Mouse (Mus musculus): ENCODE measurements around the gene Mbd3.
A peak's percentile ranks its signal among the peaks of the same experiment; 100 is the strongest.
"Not testable (repeated sequence)": the region's sequence is repeated elsewhere in the genome, so short reads cannot be mapped to it uniquely, and the experiment has no call there.

Mbd3 gene

DNA sequence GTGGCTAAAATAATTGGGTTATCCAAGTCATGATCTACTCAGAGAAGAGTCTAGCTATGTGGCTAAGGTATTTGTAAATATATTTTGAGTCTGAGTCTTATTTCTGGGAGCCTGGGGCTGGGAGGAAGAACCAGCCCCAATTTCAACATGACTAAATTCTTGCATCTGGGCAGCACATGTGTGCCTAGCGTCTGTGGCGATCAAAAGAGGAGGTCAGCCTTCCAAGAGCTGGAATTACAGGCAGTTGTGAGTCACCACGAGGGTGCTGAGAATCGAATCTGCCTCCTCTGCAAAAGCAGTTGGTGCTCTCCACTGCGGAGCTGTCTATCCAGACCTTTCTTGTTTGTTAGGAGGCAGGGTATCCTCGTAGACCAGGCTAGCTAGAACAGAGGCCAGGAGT lies 33.6 kb downstream of the Mbd3 start:
- DNase-seq, result no peak

DNA sequence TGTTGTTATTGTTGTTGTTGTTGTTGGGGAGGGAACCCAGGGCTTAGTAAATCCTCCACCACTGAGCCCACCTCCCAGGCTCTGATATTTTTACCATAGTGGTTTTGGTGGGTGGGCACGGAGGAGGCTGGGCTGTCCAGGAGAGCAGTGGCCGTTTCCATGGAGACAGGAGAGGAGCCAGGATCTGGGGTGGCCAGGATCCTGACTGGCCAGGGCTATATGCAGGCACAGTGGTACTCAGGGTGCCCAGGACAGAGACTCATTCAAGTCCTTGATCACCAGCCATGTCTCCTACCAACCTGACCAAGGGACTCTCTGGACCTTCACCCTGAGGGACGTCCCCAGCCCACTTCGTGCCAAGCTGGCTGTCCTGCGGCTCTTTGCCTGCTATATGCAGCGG lies 35.6 kb downstream of the Mbd3 start:
- no peak for DNase-seq

DNA sequence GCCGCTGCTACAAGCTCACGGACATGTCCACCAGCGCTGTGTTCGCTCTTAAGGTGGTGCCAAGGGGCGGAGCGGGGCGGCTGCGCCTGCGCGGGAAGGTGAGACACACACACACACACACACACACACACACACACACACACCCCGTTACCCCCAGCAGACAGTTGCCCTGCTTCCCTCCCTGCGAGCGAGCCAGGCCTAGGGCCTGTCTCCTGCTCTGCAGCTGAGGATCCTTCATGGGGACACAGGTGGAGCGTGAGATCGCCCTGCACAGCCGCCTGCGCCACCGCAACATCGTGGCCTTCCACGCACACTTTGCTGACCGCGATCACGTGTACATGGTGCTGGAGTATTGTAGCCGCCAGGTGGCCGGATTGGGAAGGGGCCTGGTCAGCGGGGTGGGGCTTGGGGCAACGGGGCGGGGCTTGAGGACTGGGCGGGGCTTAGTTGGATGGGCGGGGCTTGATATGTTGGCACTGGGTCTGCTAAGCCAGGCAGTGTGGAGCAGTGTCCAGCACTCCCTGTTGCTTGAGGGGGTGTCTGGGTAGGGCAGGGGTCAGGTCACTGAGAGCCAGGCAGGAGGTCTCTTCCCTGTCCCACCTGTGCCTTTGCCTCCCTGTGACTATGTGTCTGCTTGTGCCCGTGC lies 41.2 kb downstream of the Mbd3 start:
- no peak for DNase-seq

DNA sequence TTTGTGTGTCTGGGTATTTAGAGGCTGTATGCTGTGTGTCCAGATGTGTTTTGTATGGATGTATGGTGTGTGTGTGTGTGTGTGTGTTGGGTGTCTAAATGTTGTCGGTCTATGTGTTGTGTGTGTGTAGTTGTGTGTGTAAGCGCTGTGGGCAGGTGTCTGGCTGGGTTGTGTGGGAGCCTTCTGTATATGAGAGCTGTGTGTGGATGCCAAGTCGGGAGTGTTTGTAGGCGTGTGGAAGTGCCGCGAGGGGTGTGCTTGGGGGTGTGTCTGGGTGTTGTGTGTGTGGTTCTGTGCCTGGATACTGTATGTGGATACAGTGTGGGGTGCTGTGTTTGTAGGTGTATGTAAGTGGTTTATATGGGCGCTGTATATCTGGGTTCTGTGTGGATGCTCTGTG lies 42.0 kb downstream of the Mbd3 start:
- no peak for DNase-seq

DNA sequence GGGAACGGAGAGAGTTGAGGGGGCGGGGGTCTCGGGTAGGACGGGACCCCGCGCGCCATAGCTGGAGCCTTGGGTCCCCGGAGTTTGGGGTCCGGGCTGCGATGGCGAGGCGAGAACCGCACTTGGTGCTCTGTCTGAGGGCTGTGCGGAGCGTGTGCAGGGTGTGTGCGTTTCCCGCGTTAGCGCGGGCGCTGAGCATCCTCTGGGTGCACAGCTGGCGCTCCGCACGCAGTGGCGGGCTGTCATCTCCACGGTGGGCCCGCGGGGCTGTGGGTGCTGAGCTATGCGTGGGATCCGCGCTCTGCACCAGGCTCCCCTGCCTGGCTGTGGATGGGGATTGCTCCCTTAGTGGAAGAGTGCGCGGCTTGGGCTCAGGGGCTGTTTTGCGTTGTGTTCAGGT lies 42.6 kb downstream of the Mbd3 start:
- DNase-seq, result no peak

DNA sequence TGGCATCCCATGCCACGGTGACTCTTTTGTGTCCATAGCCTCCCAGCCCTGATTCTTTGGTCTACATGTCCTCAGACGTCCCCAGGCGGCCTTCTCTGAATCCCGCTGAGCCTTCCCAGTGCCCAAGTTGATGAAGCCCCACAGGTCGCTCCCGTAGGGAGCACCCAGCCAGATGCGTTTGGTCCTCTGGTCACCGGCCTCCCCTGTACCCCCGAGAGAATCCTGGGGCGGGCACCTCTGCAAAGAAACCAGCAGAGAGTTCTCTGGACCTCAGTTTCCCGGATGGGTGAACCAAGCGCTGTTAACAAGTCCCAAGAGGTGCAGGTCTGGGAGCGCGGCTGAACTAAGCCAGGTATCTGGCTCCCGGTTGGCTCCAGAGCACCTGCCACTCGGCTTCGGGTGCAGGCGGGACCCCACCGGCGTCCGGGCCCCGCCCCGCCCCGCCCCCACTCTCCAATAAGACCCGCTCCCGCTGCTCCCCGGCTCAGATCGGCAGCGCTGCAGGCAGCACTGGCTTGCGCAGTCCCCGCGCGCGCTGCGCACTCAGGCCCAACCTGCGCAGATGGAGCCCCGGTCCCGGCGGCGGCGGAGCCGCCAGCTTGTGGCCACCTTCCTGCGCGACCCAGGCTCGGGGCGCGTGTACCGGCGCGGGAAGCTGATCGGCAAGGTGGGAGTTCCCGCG lies 43.2 kb downstream of the Mbd3 start, which contains the start of gene Plk5:
TSS of gene Plk5 (plus strand) at position 459 of the 682 bp plus-strand sequence.
- DNase-seq, result peak; percentile 52

DNA sequence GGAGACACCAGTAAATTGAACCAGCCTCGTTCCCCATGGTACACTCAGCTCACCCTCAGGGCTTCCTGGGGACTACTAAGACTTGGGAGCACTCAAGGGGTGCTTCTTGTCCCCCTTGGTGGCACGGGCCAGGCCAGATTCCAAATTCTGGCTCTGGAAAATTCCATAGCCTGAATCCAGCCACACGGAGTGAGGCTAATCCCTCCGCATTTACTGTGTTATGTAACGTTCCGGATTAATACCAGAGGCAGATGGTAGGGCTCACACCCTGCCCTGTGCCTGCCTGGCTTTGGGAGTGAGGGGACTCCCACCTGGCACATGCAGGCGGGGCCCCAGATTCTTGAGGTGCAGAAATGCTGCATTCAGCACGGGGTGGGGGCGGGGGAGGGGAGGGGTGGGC lies 43.9 kb downstream of the Mbd3 start:
- no peak for DNase-seq

DNA sequence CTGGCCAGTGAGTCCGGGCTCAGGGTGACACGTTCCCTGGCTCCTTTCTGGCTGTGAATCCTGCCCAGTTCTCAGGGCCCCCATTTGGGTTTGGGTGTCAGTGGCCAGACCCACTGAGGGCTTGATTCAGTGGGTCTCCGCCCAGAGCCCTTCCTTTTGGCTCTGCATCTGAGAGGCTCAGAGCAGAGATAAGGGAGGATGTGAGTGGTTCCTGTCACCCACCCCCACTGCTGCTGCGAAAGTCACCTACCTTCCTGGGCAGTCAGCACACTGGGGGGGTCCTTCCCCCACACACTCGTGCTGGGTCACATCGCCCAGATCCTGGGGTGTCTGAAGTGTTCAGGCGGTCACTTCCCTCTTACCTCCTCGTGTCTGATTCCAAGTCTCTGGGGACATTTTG lies 46.6 kb downstream of the Mbd3 start:
- no peak for DNase-seq

DNA sequence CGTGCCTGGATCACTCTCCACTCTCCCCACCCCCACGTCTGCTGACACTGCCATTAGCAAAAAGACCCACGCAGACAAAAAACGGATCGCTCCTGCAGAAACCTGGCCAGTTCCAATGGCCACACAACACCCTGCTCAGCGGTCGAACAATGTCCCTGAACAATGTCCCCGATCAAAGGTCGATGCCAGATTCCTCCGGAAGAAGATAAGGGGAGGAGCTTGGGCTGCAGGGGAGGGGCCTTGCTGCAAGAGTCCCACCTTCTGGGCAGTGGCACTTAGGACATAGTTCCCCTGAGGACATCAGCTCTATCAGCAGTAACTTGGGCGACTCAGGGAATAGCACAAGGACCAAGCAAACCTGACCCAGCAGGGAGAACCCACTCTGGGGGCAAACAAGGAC lies 47.5 kb downstream of the Mbd3 start:
- DNase-seq, result no peak

DNA sequence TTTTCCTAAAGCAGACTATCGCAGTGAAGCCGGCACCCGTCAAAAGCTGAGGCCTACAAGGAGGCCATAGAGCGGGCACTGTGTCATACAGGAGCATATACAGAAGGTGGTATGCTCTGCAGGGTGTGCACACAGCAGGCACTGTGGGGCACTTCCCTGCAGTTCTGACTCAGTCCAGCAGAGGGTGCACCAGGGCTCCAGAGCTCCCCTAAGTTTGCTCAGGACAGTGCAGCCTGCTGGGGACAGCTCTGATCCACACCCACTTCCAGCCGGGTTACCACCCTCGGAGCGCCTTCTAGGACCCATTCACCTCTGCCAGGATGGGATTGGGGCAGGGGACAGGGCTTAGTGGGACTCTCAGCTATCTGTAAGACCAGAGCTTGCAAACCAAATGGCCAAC lies 49.1 kb downstream of the Mbd3 start:
- DNase-seq, result peak; percentile 73

DNA sequence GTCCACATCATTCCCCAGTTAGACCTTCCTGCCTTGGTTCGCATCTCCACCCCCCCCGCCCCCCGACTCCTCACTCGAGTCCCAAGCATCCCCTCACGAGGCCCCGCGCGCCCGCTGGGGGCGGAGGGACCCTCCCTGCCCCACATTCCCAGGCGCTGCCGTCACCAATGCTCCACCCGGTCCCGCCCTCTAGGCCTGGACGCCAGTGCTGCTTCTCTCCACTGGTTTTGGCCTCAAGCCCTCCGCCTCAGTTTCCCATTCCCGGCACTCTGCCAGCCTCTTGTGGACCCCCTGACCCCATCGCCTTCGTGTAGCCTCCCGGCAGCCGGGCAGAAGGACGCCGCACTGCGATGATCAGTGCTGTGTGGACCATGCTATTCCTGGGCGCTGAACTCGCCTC lies 50.4 kb downstream of the Mbd3 start:
- no peak for DNase-seq

DNA sequence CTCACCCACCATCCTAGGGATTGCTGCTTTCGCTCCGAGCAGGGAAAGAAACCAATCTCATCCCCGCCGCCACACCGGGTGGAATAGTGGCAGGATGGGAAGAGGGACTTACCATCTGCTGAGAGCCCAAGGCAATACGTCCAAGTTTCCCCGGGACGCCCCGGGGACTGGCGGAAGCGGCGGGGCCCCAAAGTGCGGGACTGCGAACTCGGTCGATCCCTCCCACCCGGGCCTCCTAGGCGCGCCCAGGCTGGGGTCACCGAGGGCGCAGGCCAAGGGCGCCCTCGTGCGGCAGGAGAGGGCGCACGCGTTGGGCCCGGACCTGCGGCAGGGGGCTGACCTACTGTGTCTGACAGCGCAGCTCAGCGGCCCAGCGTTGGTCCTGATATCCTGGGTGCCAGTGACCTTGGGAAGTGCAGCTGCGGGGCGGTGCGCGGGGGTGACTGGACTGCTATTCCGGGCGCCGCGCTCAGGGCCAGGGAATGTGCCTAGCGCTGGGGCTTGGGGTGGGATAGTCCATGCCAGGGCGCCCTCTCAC lies 51.0 kb downstream of the Mbd3 start, which contains the start of gene Adamtsl5:
TSS of gene Adamtsl5 (minus strand) at position 169 of the 538 bp plus-strand sequence.
- no peak for DNase-seq

DNA sequence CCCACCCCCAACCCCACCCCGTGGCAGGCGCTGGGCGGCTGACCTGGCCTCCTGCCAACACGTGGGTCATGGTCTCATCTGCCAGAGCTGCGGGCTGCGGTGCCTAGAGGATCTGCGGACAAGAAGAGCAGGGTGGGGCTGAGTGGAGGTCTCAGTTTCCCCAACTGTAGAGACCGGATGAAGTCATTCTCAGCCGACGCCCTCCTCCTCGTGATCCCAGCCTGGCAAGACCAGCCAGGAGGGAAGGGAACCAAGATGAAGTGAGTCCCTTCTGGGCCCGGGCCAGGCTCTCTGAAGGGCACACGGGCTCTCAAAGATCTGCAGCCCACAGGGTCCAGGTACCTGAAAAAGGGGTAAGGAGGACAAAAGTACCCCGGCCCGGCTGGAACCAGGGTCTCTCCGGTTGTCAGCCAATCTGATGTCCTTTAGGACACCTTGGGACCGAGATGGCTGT lies 51.8 kb downstream of the Mbd3 start:
- no peak for DNase-seq

DNA sequence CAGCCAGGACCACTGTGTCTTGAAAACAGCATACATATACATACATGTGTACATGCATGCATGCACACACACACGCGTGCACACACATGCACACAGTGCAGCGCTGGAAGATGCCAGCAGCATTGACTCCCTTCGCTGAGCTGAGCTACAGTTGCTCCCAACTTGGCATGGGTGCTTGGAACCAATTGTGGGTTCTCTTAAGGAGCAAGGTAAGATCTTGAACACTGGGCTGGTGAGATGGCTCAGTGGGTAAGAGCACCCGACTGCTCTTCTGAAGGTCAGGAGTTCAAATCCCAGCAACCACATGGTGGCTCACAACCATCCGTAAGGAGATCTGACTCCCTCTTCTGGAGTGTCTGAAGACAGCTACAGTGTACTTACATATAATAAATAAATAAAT lies 53.4 kb downstream of the Mbd3 start:
- DNase-seq, result not testable (repeated sequence)

DNA sequence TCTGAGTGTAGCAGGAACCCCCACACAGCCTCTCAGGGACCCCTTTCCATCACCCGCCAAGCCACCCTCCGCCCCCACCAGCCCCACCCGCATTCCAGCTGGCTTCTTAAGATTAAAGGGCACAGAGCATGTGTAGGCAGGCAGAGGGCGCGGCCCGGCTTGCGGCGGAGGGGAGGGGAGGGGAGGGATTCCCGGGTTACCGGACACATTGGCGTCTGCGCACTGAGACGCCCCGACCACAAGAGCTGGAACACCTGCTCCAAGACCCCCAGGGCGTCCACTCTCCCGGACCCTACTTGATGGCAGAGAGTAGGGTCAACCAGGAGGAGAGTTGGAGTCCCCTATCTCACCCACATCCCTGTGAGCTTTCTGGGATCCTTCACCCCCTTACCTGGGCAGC lies 54.2 kb downstream of the Mbd3 start:
- DNase-seq, result no peak

DNA sequence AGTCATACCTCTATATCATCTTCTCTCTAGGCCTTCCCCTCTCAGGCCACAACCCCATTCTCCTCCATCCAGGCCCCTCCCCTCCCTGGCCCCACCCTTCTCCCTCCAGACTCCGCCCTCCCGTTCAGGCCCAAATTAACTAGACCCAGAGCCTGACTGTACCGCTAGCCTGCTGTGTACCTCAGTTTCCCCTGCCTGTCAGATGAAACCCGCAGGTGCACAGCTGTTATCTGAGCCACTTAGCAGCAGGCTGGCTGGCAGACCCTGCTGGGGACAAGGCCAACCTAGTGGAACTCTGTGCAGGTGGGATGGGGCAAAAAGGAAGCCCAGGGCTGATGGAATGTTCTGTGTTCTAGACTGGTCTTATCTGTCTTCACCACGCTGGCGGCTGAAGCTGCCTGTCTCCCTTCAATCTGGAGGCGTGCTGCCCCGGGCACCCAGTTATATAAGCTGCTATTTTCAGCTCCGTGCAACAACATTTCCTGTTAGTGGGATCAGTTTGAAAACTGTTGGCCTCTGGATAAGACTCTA lies 55.2 kb downstream of the Mbd3 start:
- DNase-seq, result no peak

DNA sequence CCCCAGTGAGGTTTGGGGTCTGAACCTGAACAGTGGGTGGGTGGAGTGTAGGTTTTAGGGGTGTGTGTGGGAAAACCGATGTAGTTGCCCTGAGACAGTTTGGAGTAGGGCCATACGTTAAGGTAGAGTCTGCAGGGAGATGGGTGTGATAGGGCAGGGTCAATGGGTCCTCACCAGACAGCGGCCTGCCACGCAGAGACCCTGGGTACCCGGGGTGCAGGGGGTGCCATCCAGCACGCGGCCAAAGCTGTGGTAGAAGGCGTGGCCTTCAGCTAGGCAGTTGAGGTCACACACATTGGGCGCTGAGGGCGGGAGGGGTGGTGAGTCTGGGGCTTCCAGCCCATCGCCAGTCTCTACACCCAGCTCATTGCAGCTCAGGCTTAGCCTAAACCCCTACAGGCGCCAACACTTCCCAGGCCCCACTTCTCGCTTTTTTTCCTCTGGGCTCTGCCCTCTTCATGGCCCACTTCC lies 55.9 kb downstream of the Mbd3 start:
- DNase-seq, result no peak

DNA sequence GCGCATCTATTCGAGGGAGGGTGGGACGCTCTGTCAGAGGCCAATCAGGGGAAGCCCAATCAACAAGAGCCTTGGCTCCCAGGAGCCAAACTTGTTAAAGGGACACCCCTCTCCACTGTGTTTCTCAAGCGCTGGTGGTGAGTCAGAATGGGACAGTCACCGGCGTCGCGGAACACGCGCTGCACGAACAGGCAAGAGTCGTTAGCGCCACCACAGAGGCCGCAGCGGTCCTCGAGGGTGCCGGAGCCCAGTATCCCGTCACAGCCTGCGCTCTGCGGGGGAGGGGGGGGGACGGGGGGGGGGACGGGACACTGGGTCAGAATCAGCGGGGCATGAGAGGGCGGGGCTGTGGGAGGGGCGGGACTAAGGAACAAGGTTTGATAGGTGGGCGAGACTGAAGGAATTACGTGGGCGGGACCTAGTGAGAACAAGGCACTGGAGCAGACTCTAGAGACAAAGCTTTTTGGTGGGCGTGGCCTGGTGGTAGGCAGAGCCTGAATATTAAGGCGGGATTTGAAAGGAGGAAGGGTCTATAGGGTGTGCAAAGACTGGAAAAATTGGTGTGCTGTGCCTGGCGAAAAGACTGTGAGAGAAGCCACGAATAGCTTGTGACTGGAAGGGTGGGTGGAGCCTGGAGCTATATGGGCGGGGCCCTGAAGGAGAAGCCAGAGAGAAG lies 56.5 kb downstream of the Mbd3 start:
- DNase-seq, result no peak
